Mouse (Mus musculus) liver, embryonic 14.5 days (tissue): ENCODE measurements at regions not wholly inside any gene's neighbourhood (a gene's known extent, or its start where the extent isn't known, plus 50 kb on each side); places are given as distances from the start of the nearest gene placed in this dataset.

ENCODE experiments used
- CTCF ChIP-seq: IDR thresholded peaks from 2 replicates; pipeline ENCODE4 v1.5.1; 2016; ENCODE audit warnings: antibody characterized with exemption, low read depth, control low read depth
- EP300 ChIP-seq: IDR thresholded peaks from 2 replicates; pipeline ENCODE4 v1.6.1; 2016; ENCODE audit warnings: antibody characterized with exemption, low read depth

- TF ChIP-seq CTCF (peak; percentile 61), EP300 (no peak)
Measured at GRCm38 (mm10) chr2:95674347-95674746, 643.6 kb upstream of the Lrrc4c start.
